Mouse (Mus musculus) hindbrain, embryonic 13.5 days (tissue): ENCODE data around the gene Gal3st2. TPM values are rescaled to one million over a fixed set of nuclear protein-coding genes. Genes with fewer than 3 reads are reported as not detected.
"Not testable (repeated sequence)": the region's sequence is repeated elsewhere in the genome, so short reads cannot be mapped to it uniquely, and the experiment has no call there.

Experiments
- ATAC-seq: fragments of 200-750 bp; cut with Nextera tagmentation; 2 replicates; pipeline ENCODE4 v1.8.0; 2017; ENCODE audit warnings: moderate TSS enrichment; ENCODE audit not compliant: low FRiP score
- H3K27ac ChIP-seq: fragments of 300-500 bp; sonication (generic); 2 replicates; pipeline ENCODE4 v1.5.1; 2015; ENCODE audit warnings: inconsistent platforms, mild to moderate bottlenecking, moderate library complexity
- H3K27me3 ChIP-seq: fragments of 300-500 bp; sonication (generic); 2 replicates; pipeline ENCODE4 v1.6.1; 2015; ENCODE audit warnings: mild to moderate bottlenecking, inconsistent platforms
- H3K36me3 ChIP-seq: fragments of 300-500 bp; sonication (generic); 2 replicates; pipeline ENCODE4 v1.6.1; 2015; ENCODE audit warnings: mild to moderate bottlenecking, inconsistent platforms
- H3K4me1 ChIP-seq: fragments of 300-500 bp; sonication (generic); replicated peaks from 2 replicates; pipeline ENCODE4 v1.6.1; 2015; ENCODE audit warnings: inconsistent platforms
- H3K4me2 ChIP-seq: fragments of 300-500 bp; sonication (generic); 2 replicates; pipeline ENCODE4 v1.6.1; 2015; ENCODE audit warnings: inconsistent platforms, mild to moderate bottlenecking, moderate library complexity
- H3K4me3 ChIP-seq: fragments of 300-500 bp; sonication (generic); 2 replicates; pipeline ENCODE4 v1.5.1; 2015; ENCODE audit warnings: mild to moderate bottlenecking, inconsistent platforms
- H3K9ac ChIP-seq: fragments of 300-500 bp; sonication (generic); 2 replicates; pipeline ENCODE4 v1.6.1; 2015; ENCODE audit warnings: mild to moderate bottlenecking, inconsistent platforms
- H3K9me3 ChIP-seq: fragments of 300-500 bp; sonication (generic); 2 replicates; pipeline ENCODE4 v1.6.1; 2016; ENCODE audit warnings: inconsistent platforms
- WGBS: fragments of 180-500 bp; shearing (Covaris S2); methylation state at CpG from one replicate; pipeline ENCODE4 v1.1.7; 2015; 5-methylcytosine and 5-hydroxymethylcytosine counted together
- polyA plus RNA-seq: library from polyadenylated mRNA; unstranded; fragments of >200 nt; fragmentation: Nextera tagmentation; extraction: Ambion mirVana; gene quantifications from 2 replicates; pipeline ENCODE4 v1.2.1, GENCODE M21; 2015

Gal3st2 gene
- polyA plus RNA-seq = not detected in 2 replicates

- 69% methylated on average over 2 of the region's 2 CpGs for WGBS
- ATAC-seq, H3K36me3 ChIP-seq, H3K9ac ChIP-seq, H3K9me3 ChIP-seq, H3K27ac ChIP-seq, H3K4me2 ChIP-seq, H3K4me1 ChIP-seq, H3K27me3 ChIP-seq, H3K4me3 ChIP-seq: not testable (repeated sequence)
These were observed at the start of gene Gal3st2 for GRCm38 (mm10) chr1:93861048-93861447. TSS of gene Gal3st2 (plus strand) at chr1:93861306.

- no peak overlapping the region for H3K27ac ChIP-seq
- no peaks in the 10 kb centered on the region for H3K9me3 ChIP-seq
- peaks cover 86% of the 10 kb centered on the region for H3K36me3 ChIP-seq
- ATAC-seq = no peak
- H3K4me1 ChIP-seq = no peaks in the 10 kb centered on the region
- WGBS = 95% methylated on average over 8 of the region's 8 CpGs
- no peaks in the 10 kb centered on the region for H3K27me3 ChIP-seq
- no peak overlapping the region for H3K9ac ChIP-seq
- no peak overlapping the region for H3K4me2 ChIP-seq
- H3K4me3 ChIP-seq = no peak overlapping the region
These were observed 49.5 kb upstream of the Gal3st2 start for GRCm38 (mm10) chr1:93811495-93812039.

- no peaks in the 10 kb centered on the region for H3K9me3 ChIP-seq
- no peaks in the 10 kb centered on the region for H3K4me1 ChIP-seq
- H3K27me3 ChIP-seq = no peaks in the 10 kb centered on the region
- no peak overlapping the region for H3K4me2 ChIP-seq
- H3K27ac ChIP-seq = no peak overlapping the region
- no peak overlapping the region for H3K9ac ChIP-seq
- 93% methylated on average over 8 of the region's 8 CpGs for WGBS
- ATAC-seq = no peak
- H3K4me3 ChIP-seq = no peak overlapping the region
- peaks cover 93% of the 10 kb centered on the region for H3K36me3 ChIP-seq
These were observed 43.1 kb upstream of the Gal3st2 start for GRCm38 (mm10) chr1:93817823-93818532.

- no peak overlapping the region for H3K4me2 ChIP-seq
- H3K4me3 ChIP-seq = no peak overlapping the region
- no peak overlapping the region for H3K27ac ChIP-seq
- H3K4me1 ChIP-seq = no peaks in the 10 kb centered on the region
- H3K9ac ChIP-seq = no peak overlapping the region
- ATAC-seq = no peak
- 73% methylated on average over 7 of the region's 7 CpGs for WGBS
- H3K9me3 ChIP-seq = no peaks in the 10 kb centered on the region
- H3K27me3 ChIP-seq = no peaks in the 10 kb centered on the region
- peaks cover 85% of the 10 kb centered on the region for H3K36me3 ChIP-seq
These were observed 42.4 kb upstream of the Gal3st2 start for GRCm38 (mm10) chr1:93818722-93819121.

- no peak overlapping the region for H3K4me3 ChIP-seq
- WGBS = 85% methylated on average over 3 of the region's 3 CpGs
These were observed 37.2 kb upstream of the Gal3st2 start for GRCm38 (mm10) chr1:93823796-93824495.

GRCm38 (mm10) chr1:93824609-93825008, 36.5 kb upstream of the Gal3st2 start, which contains the start of gene D2hgdh:
TSS of gene D2hgdh (plus strand) at chr1:93824909.
- peak within 1 kb of the TSS; percentile 84 for H3K4me2 ChIP-seq
- H3K27me3 ChIP-seq = no peaks in the 10 kb centered on the region
- peak within 1 kb of the TSS; percentile 57 for H3K4me3 ChIP-seq
- peaks cover 31% of the 10 kb centered on the region for H3K36me3 ChIP-seq
- H3K27ac ChIP-seq = peak within 1 kb of the TSS; percentile 97
- H3K9ac ChIP-seq = peak within 1 kb of the TSS; percentile 77
- H3K9me3 ChIP-seq = no peaks in the 10 kb centered on the region
- peaks cover 22% of the 10 kb centered on the region for H3K4me1 ChIP-seq
- 9% methylated on average over 10 of the region's 10 CpGs for WGBS
- ATAC-seq = peak; percentile 21

More at GRCm38 (mm10) chr1:93823796-93824495, 37.2 kb upstream of the Gal3st2 start:
- Histone ChIP-seq H3K9me3 (no peaks in the 10 kb centered on the region), H3K27me3 (no peaks in the 10 kb centered on the region), H3K4me1 (peaks cover 22% of the 10 kb centered on the region), H3K27ac (peak overlapping the region; percentile 97), H3K36me3 (peaks cover 38% of the 10 kb centered on the region), H3K9ac (peak overlapping the region; percentile 77), H3K4me2 (peak overlapping the region; percentile 84; the same call in 1 of the 2 replicates)
- ATAC-seq = no peak

- H3K4me2 ChIP-seq = peak overlapping the region; percentile 84
- peaks cover 22% of the 10 kb centered on the region for H3K4me1 ChIP-seq
- no peaks in the 10 kb centered on the region for H3K27me3 ChIP-seq
- H3K36me3 ChIP-seq = peaks cover 25% of the 10 kb centered on the region
- H3K9me3 ChIP-seq = no peaks in the 10 kb centered on the region
- peak overlapping the region; percentile 77 for H3K9ac ChIP-seq
- H3K4me3 ChIP-seq = peak overlapping the region; percentile 57
- peak overlapping the region; percentile 97 for H3K27ac ChIP-seq
- peak; percentile 97 for ATAC-seq
- WGBS = under 1% methylated on average over 30 of the region's 30 CpGs
These were observed 35.9 kb upstream of the Gal3st2 start for GRCm38 (mm10) chr1:93825105-93825674.

- Histone ChIP-seq H3K27ac (peak overlapping the region; percentile 97), H3K4me2 (peak overlapping the region; percentile 84), H3K9me3 (no peaks in the 10 kb centered on the region), H3K4me3 (peak overlapping the region; percentile 57), H3K9ac (peak overlapping the region; percentile 77), H3K27me3 (no peaks in the 10 kb centered on the region), H3K36me3 (peaks cover 18% of the 10 kb centered on the region), H3K4me1 (peaks cover 22% of the 10 kb centered on the region)
- WGBS = 36% methylated on average over 27 of the region's 27 CpGs
- ATAC-seq = peak; percentile 49
These were observed 35.2 kb upstream of the Gal3st2 start for GRCm38 (mm10) chr1:93825771-93826539.

- Histone ChIP-seq H3K4me1 (peaks cover 22% of the 10 kb centered on the region), H3K4me2 (peak overlapping the region; percentile 84), H3K9me3 (no peaks in the 10 kb centered on the region), H3K9ac (peak overlapping the region; percentile 77; the same call in 1 of the 2 replicates), H3K27ac (peak overlapping the region; percentile 97; the same call in 1 of the 2 replicates), H3K4me3 (peak overlapping the region; percentile 57; the same call in 1 of the 2 replicates), H3K36me3 (peaks cover 12% of the 10 kb centered on the region), H3K27me3 (no peaks in the 10 kb centered on the region)
- ATAC-seq = no peak
- WGBS = 96% methylated on average over 9 of the region's 9 CpGs
These were observed 34.6 kb upstream of the Gal3st2 start for GRCm38 (mm10) chr1:93826540-93826835.

- WGBS = 49% methylated on average over 3 of the region's 4 CpGs
- not testable (repeated sequence) for H3K27ac ChIP-seq, H3K9me3 ChIP-seq, H3K27me3 ChIP-seq, H3K4me3 ChIP-seq, H3K4me2 ChIP-seq, H3K4me1 ChIP-seq, ATAC-seq, H3K9ac ChIP-seq
- H3K36me3 ChIP-seq = peaks cover 24% of the 10 kb centered on the region
These were observed 28.2 kb upstream of the Gal3st2 start for GRCm38 (mm10) chr1:93832754-93833360.

- Histone ChIP-seq H3K4me3 (no peak overlapping the region), H3K27me3 (no peaks in the 10 kb centered on the region), H3K4me1 (no peaks in the 10 kb centered on the region), H3K4me2 (no peak overlapping the region), H3K9ac (no peak overlapping the region), H3K9me3 (no peaks in the 10 kb centered on the region), H3K36me3 (peaks cover 27% of the 10 kb centered on the region), H3K27ac (no peak overlapping the region)
- ATAC-seq = no peak
- WGBS = 86% methylated on average over 7 of the region's 7 CpGs
These were observed 26.4 kb upstream of the Gal3st2 start for GRCm38 (mm10) chr1:93834671-93835150.
